Mouse (Mus musculus) induced T-regulatory cell, adult 2 months (primary cell): ENCODE measurements around the gene Olfr1504.
"Not testable (repeated sequence)": the region's sequence is repeated elsewhere in the genome, so short reads cannot be mapped to it uniquely, and the experiment has no call there.

ENCODE experiments used
- DNase-seq: peaks from one replicate; pipeline ENCODE4 v3.0.0-alpha.2; 2012; ENCODE audit warnings: low read depth

Gene Olfr1504

DNA sequence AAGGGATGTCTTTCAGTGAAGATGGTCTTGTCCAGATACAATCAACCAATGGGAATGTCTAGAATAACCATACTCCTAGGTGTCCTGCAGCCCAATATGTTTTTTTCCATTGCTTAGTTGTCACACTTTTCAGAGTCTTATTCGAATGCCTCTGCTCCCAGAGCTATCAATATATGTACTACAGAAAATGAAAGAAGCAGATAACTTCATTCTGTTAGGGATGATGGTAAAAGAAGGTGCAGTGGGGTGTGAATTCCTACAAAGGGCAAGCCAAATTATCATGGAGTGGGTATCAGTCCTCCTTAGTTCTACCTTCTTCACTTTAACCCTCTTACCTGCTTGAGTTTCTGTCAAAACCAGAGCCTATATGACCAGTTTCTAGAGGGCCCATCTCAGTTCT, at the start of gene Olfr1504:
Gene Olfr1504 (minus strand): TSS at position 101 of the 400 bp plus-strand sequence.
- no peak for DNase-seq

DNA sequence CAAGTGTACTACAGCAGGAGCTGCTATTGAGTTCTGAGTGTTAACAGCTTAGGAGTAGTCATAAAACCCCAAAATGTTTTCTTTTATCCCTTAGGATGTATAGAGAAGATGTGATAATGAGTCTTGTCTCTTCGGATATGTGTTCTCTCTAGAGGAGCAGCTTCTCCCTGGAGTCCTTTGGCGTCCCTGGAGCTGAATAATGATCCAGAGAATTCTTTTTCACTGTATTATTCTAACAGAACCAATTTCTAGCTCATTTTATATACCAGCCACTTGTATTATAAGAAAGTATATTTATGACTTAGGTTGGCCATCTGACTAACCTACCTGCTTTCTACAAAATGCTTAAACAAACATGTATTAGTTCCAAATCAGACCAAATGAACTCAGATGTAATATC, 15.5 kb upstream of the Olfr1504 start, which contains the start of gene Olfr1505:
Gene Olfr1505 (plus strand): TSS at position 301 of the 400 bp plus-strand sequence.
- no peak for DNase-seq

DNA sequence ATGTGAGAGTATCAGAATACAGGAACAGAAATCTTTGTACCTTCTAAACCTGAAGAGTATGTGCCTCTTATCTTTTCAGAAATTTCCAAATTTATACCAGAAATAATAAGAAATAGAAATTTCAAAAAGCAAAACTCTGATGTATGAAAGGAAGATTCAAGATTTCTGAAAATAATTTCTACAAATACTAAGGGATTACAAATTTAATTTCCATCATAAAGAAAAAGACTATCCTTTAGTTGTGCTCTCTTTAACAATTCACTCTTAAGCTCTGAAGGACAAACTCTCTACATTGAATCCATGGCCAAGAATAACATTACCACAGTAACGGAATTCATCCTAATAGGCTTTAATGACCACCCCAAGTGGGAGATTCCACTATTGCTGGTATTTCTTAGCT, 36.2 kb downstream of the Olfr1504 start, which contains the start of gene Olfr1502:
Gene Olfr1502 (plus strand): TSS at position 301 of the 400 bp plus-strand sequence.
- no peak for DNase-seq

DNA sequence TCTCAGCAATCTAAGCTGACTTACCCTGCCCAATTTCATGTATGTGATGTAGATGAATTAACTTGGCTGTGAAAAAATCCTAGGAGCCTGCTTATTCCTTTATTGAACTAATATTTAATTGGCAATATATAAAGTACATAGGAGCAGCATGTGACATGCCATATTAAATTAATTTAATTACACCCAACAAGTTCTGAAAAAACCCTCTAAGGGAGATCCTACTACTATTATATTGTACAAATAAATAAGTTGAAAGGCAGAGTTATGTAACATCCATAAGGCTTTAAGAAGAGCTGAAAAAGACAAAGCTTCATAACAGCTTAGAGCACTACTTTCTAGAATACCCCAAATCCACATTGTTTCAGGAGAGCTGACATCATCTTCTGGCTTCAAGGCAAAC, 47.1 kb downstream of the Olfr1504 start, which contains the start of gene Olfr1501:
Gene Olfr1501 (minus strand): TSS at position 101 of the 400 bp plus-strand sequence.
- not testable (repeated sequence) for DNase-seq
